Mouse (Mus musculus) ES-Bruce4 (cell line): Measurements from ENCODE around the gene Ppm1h.

Experiments used
- CTCF ChIP-seq: IDR thresholded peaks from one replicate; pipeline ENCODE4 v1.8.1; 2011; ENCODE audit warnings: low read depth, low read length
- POLR2A ChIP-seq: IDR thresholded peaks from one replicate; pipeline ENCODE4 v1.8.1; 2011; ENCODE audit warnings: low read length; ENCODE audit not compliant: insufficient read depth

DNA sequence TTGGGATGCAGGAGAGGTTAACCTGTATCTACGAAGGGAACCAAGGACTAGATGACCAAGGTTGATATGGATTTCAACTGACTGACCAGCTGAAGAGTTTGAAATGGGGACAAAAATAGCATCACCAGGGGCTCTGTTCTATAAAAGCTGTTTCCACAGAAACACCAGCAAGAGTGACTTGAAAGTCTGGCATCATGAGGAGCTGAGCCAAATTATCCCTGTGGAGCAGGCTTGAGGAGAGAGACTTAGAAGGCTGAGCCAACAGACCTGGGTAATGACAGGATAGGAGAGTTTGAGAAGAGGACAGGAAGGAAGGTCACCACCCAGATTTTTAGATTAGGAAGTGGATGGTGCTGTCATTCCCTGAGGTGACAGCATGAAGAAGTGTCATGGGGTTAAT, 12.9 kb upstream of the Ppm1h start:
- TF ChIP-seq POLR2A = no peak
- no peak for TF ChIP-seq CTCF
